Mouse (Mus musculus) midbrain, embryonic 12.5 days (tissue): Measurements from ENCODE around the gene Xrcc5. TPM values are rescaled to one million over a fixed set of nuclear protein-coding genes. Genes with fewer than 3 reads are reported as not detected.

Experiments
- ATAC-seq: fragments of 200-750 bp; cut with Nextera tagmentation; 2 replicates; pipeline ENCODE4 v1.8.0; 2017; ENCODE audit warnings: low read depth, moderate TSS enrichment, moderate library complexity; ENCODE audit not compliant: low FRiP score
- H3K27ac ChIP-seq: fragments of 300-500 bp; sonication (generic); replicated peaks from 2 replicates; pipeline ENCODE4 v1.5.1; 2016; ENCODE audit warnings: mild to moderate bottlenecking
- H3K27me3 ChIP-seq: fragments of 300-500 bp; sonication (generic); 2 replicates; pipeline ENCODE4 v1.6.1; 2016; ENCODE audit warnings: mild to moderate bottlenecking
- H3K36me3 ChIP-seq: fragments of 300-500 bp; sonication (generic); 2 replicates; pipeline ENCODE4 v1.6.1; 2016
- H3K4me1 ChIP-seq: fragments of 300-500 bp; sonication (generic); 2 replicates; pipeline ENCODE4 v1.6.1; 2016
- H3K4me2 ChIP-seq: fragments of 300-500 bp; sonication (generic); replicated peaks from 2 replicates; pipeline ENCODE4 v1.6.1; 2016; ENCODE audit warnings: mild to moderate bottlenecking, moderate library complexity
- H3K4me3 ChIP-seq: fragments of 300-500 bp; sonication (generic); 2 replicates; pipeline ENCODE4 v1.5.1; 2016; ENCODE audit warnings: mild to moderate bottlenecking
- H3K9ac ChIP-seq: fragments of 300-500 bp; sonication (generic); replicated peaks from 2 replicates; pipeline ENCODE4 v1.6.1; 2016; ENCODE audit warnings: mild to moderate bottlenecking, moderate library complexity
- H3K9me3 ChIP-seq: fragments of 300-500 bp; sonication (generic); 2 replicates; pipeline ENCODE4 v1.6.1; 2016; ENCODE audit warnings: mild to moderate bottlenecking
- WGBS: fragments of 180-500 bp; shearing (Covaris S2); methylation state at CpG from one replicate; pipeline ENCODE4 v1.1.7; 2016; 5-methylcytosine and 5-hydroxymethylcytosine counted together
- polyA plus RNA-seq: library from polyadenylated mRNA; unstranded; fragments of >200 nt; fragmentation: Nextera tagmentation; extraction: Ambion mirVana; gene quantifications from 2 replicates; pipeline ENCODE4 v1.2.1, GENCODE M21; 2016

Gene Xrcc5
- polyA plus RNA-seq, 1 experiment from 2014 or later = 39.9 TPM

- Histone ChIP-seq H3K4me1 (no peaks in the 10 kb centered on the region), H3K9ac (no peak overlapping the region), H3K27ac (no peak overlapping the region), H3K4me2 (no peak overlapping the region), H3K4me3 (no peak overlapping the region), H3K36me3 (0 out of 2 replicates have a peak, but pooled peaks cover 8% of the 10 kb centered on the region), H3K27me3 (no peaks in the 10 kb centered on the region), H3K9me3 (no peaks in the 10 kb centered on the region)
- ATAC-seq = no peak
- 76% methylated on average over 8 of the region's 8 CpGs for WGBS
Measured at GRCm38 (mm10) chr1:72401331-72402069, 94.3 kb downstream of the Xrcc5 start.

GRCm38 (mm10) chr1:72406505-72407079 is 99.4 kb downstream of the Xrcc5 start:
- H3K36me3 ChIP-seq = no peaks in the 10 kb centered on the region
- no peak overlapping the region for H3K9ac ChIP-seq
- no peaks in the 10 kb centered on the region for H3K9me3 ChIP-seq
- no peak overlapping the region for H3K27ac ChIP-seq
- H3K27me3 ChIP-seq = no peaks in the 10 kb centered on the region
- no peak for ATAC-seq
- H3K4me3 ChIP-seq = no peak overlapping the region
- no peaks in the 10 kb centered on the region for H3K4me1 ChIP-seq
- WGBS = 82% methylated on average over 14 of the region's 14 CpGs
- H3K4me2 ChIP-seq = no peak overlapping the region

GRCm38 (mm10) chr1:72409936-72410335 is 102.7 kb downstream of the Xrcc5 start:
- Histone ChIP-seq H3K27ac (no peak overlapping the region), H3K9ac (no peak overlapping the region), H3K4me2 (no peak overlapping the region), H3K27me3 (no peaks in the 10 kb centered on the region), H3K36me3 (no peaks in the 10 kb centered on the region), H3K9me3 (no peaks in the 10 kb centered on the region), H3K4me3 (no peak overlapping the region), H3K4me1 (peaks cover 10% of the 10 kb centered on the region)
- no peak for ATAC-seq
- WGBS = 89% methylated on average over 5 of the region's 5 CpGs

- 94% methylated on average over 8 of the region's 8 CpGs for WGBS
- H3K4me1 ChIP-seq = peaks cover 13% of the 10 kb centered on the region
- no peak overlapping the region for H3K27ac ChIP-seq
- no peak overlapping the region for H3K9ac ChIP-seq
- H3K36me3 ChIP-seq = no peaks in the 10 kb centered on the region
- H3K27me3 ChIP-seq = no peaks in the 10 kb centered on the region
- H3K9me3 ChIP-seq = no peaks in the 10 kb centered on the region
- ATAC-seq = no peak
- no peak overlapping the region for H3K4me3 ChIP-seq
- no peak overlapping the region for H3K4me2 ChIP-seq
Measured at GRCm38 (mm10) chr1:72411108-72411507, 103.9 kb downstream of the Xrcc5 start.

- H3K9me3 ChIP-seq = no peaks in the 10 kb centered on the region
- H3K27me3 ChIP-seq = no peaks in the 10 kb centered on the region
- H3K9ac ChIP-seq = no peak overlapping the region
- no peak overlapping the region for H3K27ac ChIP-seq
- H3K4me1 ChIP-seq = peaks cover 13% of the 10 kb centered on the region
- WGBS = 94% methylated on average over 8 of the region's 8 CpGs
- no peak for ATAC-seq
- H3K36me3 ChIP-seq = no peaks in the 10 kb centered on the region
- H3K4me3 ChIP-seq = no peak overlapping the region
- H3K4me2 ChIP-seq = no peak overlapping the region
Measured at GRCm38 (mm10) chr1:72413205-72413604, 106.0 kb downstream of the Xrcc5 start.

GRCm38 (mm10) chr1:72414133-72414532 is 106.9 kb downstream of the Xrcc5 start:
- H3K4me1 ChIP-seq = peaks cover 18% of the 10 kb centered on the region
- H3K4me2 ChIP-seq = no peak overlapping the region
- ATAC-seq = no peak
- H3K36me3 ChIP-seq = no peaks in the 10 kb centered on the region
- no peaks in the 10 kb centered on the region for H3K27me3 ChIP-seq
- 53% methylated on average over 8 of the region's 8 CpGs for WGBS
- H3K27ac ChIP-seq = peak overlapping the region; percentile 21
- no peaks in the 10 kb centered on the region for H3K9me3 ChIP-seq
- no peak overlapping the region for H3K9ac ChIP-seq
- H3K4me3 ChIP-seq = no peak overlapping the region

- peak; percentile 44; the same call in 1 of the 2 replicates for ATAC-seq
- H3K36me3 ChIP-seq = no peaks in the 10 kb centered on the region
- H3K4me2 ChIP-seq = no peak overlapping the region
- H3K4me3 ChIP-seq = no peak overlapping the region
- no peaks in the 10 kb centered on the region for H3K9me3 ChIP-seq
- no peaks in the 10 kb centered on the region for H3K27me3 ChIP-seq
- 40% methylated on average over 8 of the region's 8 CpGs for WGBS
- peak overlapping the region; percentile 21 for H3K27ac ChIP-seq
- H3K9ac ChIP-seq = no peak overlapping the region
- H3K4me1 ChIP-seq = peaks cover 20% of the 10 kb centered on the region
Measured at GRCm38 (mm10) chr1:72414561-72415253, 107.5 kb downstream of the Xrcc5 start.

GRCm38 (mm10) chr1:72418744-72419655 is 111.8 kb downstream of the Xrcc5 start:
- H3K36me3 ChIP-seq = no peaks in the 10 kb centered on the region
- H3K27ac ChIP-seq = no peak overlapping the region
- H3K9me3 ChIP-seq = no peaks in the 10 kb centered on the region
- no peak overlapping the region for H3K9ac ChIP-seq
- no peak overlapping the region for H3K4me3 ChIP-seq
- H3K27me3 ChIP-seq = no peaks in the 10 kb centered on the region
- peaks cover 19% of the 10 kb centered on the region for H3K4me1 ChIP-seq
- WGBS = 62% methylated on average over 8 of the region's 8 CpGs
- H3K4me2 ChIP-seq = no peak overlapping the region
- ATAC-seq = no peak

GRCm38 (mm10) chr1:72420220-72420619 is 113.0 kb downstream of the Xrcc5 start:
- 67% methylated on average over 2 of the region's 2 CpGs for WGBS
- no peaks in the 10 kb centered on the region for H3K36me3 ChIP-seq
- H3K27me3 ChIP-seq = no peaks in the 10 kb centered on the region
- H3K4me2 ChIP-seq = no peak overlapping the region
- ATAC-seq = no peak
- no peak overlapping the region for H3K9ac ChIP-seq
- no peaks in the 10 kb centered on the region for H3K9me3 ChIP-seq
- H3K4me3 ChIP-seq = no peak overlapping the region
- H3K27ac ChIP-seq = no peak overlapping the region
- peaks cover 7% of the 10 kb centered on the region for H3K4me1 ChIP-seq

- Histone ChIP-seq H3K9me3 (no peaks in the 10 kb centered on the region), H3K4me2 (no peak overlapping the region), H3K9ac (no peak overlapping the region), H3K4me3 (no peak overlapping the region), H3K4me1 (peaks cover 7% of the 10 kb centered on the region), H3K27me3 (no peaks in the 10 kb centered on the region), H3K36me3 (no peaks in the 10 kb centered on the region), H3K27ac (no peak overlapping the region)
- WGBS = 90% methylated on average over 4 of the region's 4 CpGs
- no peak for ATAC-seq
Measured at GRCm38 (mm10) chr1:72422121-72422520, 114.9 kb downstream of the Xrcc5 start.

- no peak overlapping the region for H3K4me2 ChIP-seq
- H3K4me1 ChIP-seq = no peaks in the 10 kb centered on the region
- no peak for ATAC-seq
- no peak overlapping the region for H3K4me3 ChIP-seq
- H3K9ac ChIP-seq = no peak overlapping the region
- no peaks in the 10 kb centered on the region for H3K27me3 ChIP-seq
- H3K36me3 ChIP-seq = no peaks in the 10 kb centered on the region
- 82% methylated on average over 4 of the region's 4 CpGs for WGBS
- H3K27ac ChIP-seq = no peak overlapping the region
- no peaks in the 10 kb centered on the region for H3K9me3 ChIP-seq
Measured at GRCm38 (mm10) chr1:72426456-72426855, 119.2 kb downstream of the Xrcc5 start.
